Mouse (Mus musculus) forebrain, embryonic 12.5 days (tissue): ENCODE measurements around the gene Pidd1. TPM values are rescaled to one million over a fixed set of nuclear protein-coding genes. Genes with fewer than 3 reads are reported as not detected.

Source experiments
- ATAC-seq: fragments of 200-750 bp; cut with Nextera tagmentation; 2 replicates; pipeline ENCODE4 v1.8.0; 2017; ENCODE audit warnings: moderate TSS enrichment; ENCODE audit not compliant: low FRiP score
- H3K27ac ChIP-seq: fragments of 300-500 bp; sonication (generic); 2 replicates; pipeline ENCODE4 v1.5.1; 2016; ENCODE audit warnings: mild to moderate bottlenecking
- H3K27me3 ChIP-seq: fragments of 300-500 bp; sonication (generic); 2 replicates; pipeline ENCODE4 v1.6.1; 2016; ENCODE audit warnings: mild to moderate bottlenecking
- H3K36me3 ChIP-seq: fragments of 300-500 bp; sonication (generic); replicated peaks from 2 replicates; pipeline ENCODE4 v1.6.1; 2016; ENCODE audit warnings: mild to moderate bottlenecking
- H3K4me1 ChIP-seq: fragments of 300-500 bp; sonication (generic); 2 replicates; pipeline ENCODE4 v1.6.1; 2016
- H3K4me2 ChIP-seq: fragments of 300-500 bp; sonication (generic); 2 replicates; pipeline ENCODE4 v1.6.1; 2016; ENCODE audit warnings: mild to moderate bottlenecking, moderate library complexity
- H3K4me3 ChIP-seq: fragments of 300-500 bp; sonication (generic); replicated peaks from 2 replicates; pipeline ENCODE4 v1.5.1; 2016; ENCODE audit warnings: mild to moderate bottlenecking
- H3K9ac ChIP-seq: fragments of 300-500 bp; sonication (generic); 2 replicates; pipeline ENCODE4 v1.6.1; 2016; ENCODE audit warnings: mild to moderate bottlenecking
- H3K9me3 ChIP-seq: fragments of 300-500 bp; sonication (generic); 2 replicates; pipeline ENCODE4 v1.6.1; 2016
- WGBS: fragments of 180-500 bp; shearing (Covaris S2); methylation state at CpG from one replicate; pipeline ENCODE4 v1.1.7; 2016; 5-methylcytosine and 5-hydroxymethylcytosine counted together
- polyA plus RNA-seq: library from polyadenylated mRNA; unstranded; fragments of >200 nt; fragmentation: Nextera tagmentation; extraction: Ambion mirVana; gene quantifications from 2 replicates; pipeline ENCODE4 v1.2.1, GENCODE M21; 2016

Gene Pidd1
- polyA plus RNA-seq, 1 experiment from 2014 or later: 16.9 TPM

- H3K36me3 ChIP-seq: peaks cover 12% of the 10 kb centered on the region; the same call in 1 of the 2 replicates
- H3K4me2 ChIP-seq: peak overlapping the region; percentile 58; the same call in 1 of the 2 replicates
- no peak for ATAC-seq
- H3K4me3 ChIP-seq: peak overlapping the region; percentile 38
- no peaks in the 10 kb centered on the region for H3K9me3 ChIP-seq
- peaks cover 84% of the 10 kb centered on the region for H3K27me3 ChIP-seq
- 17% methylated on average over 5 of the region's 5 CpGs for WGBS
- no peak overlapping the region for H3K9ac ChIP-seq
- H3K27ac ChIP-seq: no peak overlapping the region
- H3K4me1 ChIP-seq: peaks cover 30% of the 10 kb centered on the region
Observed at GRCm38 (mm10) chr7:141462333-141462821, 18.6 kb upstream of the Pidd1 start.

GRCm38 (mm10) chr7:141461521-141462332 is 17.9 kb upstream of the Pidd1 start:
- H3K27me3 ChIP-seq: peaks cover 81% of the 10 kb centered on the region
- ATAC-seq: no peak
- H3K4me2 ChIP-seq: peak overlapping the region; percentile 58
- peaks cover 12% of the 10 kb centered on the region; the same call in 1 of the 2 replicates for H3K36me3 ChIP-seq
- H3K9me3 ChIP-seq: no peaks in the 10 kb centered on the region
- peak overlapping the region; percentile 38 for H3K4me3 ChIP-seq
- H3K27ac ChIP-seq: no peak overlapping the region
- peaks cover 25% of the 10 kb centered on the region for H3K4me1 ChIP-seq
- peak overlapping the region; percentile 47 for H3K9ac ChIP-seq
- 3% methylated on average over 52 of the region's 59 CpGs for WGBS

GRCm38 (mm10) chr7:141460391-141461113 is 16.7 kb upstream of the Pidd1 start, which contains the start of gene Cracr2b:
Gene Cracr2b (plus strand): TSS chr7:141461094.
- 75% methylated on average over 15 of the region's 15 CpGs for WGBS
- peak within 1 kb of the TSS; percentile 38 for H3K4me3 ChIP-seq
- H3K36me3 ChIP-seq: peaks cover 12% of the 10 kb centered on the region; the same call in 1 of the 2 replicates
- no peak within 1 kb of the TSS for H3K27ac ChIP-seq
- H3K4me1 ChIP-seq: peaks cover 35% of the 10 kb centered on the region
- peak within 1 kb of the TSS; percentile 58 for H3K4me2 ChIP-seq
- H3K9ac ChIP-seq: peak within 1 kb of the TSS; percentile 47
- ATAC-seq: no peak
- H3K9me3 ChIP-seq: no peaks in the 10 kb centered on the region
- peaks cover 74% of the 10 kb centered on the region for H3K27me3 ChIP-seq

- WGBS: 80% methylated on average over 5 of the region's 5 CpGs
- peaks cover 69% of the 10 kb centered on the region for H3K27me3 ChIP-seq
- peaks cover 12% of the 10 kb centered on the region; the same call in 1 of the 2 replicates for H3K36me3 ChIP-seq
- no peak overlapping the region for H3K4me2 ChIP-seq
- peaks cover 34% of the 10 kb centered on the region for H3K4me1 ChIP-seq
- no peak for ATAC-seq
- H3K27ac ChIP-seq: no peak overlapping the region
- no peaks in the 10 kb centered on the region for H3K9me3 ChIP-seq
- no peak overlapping the region for H3K9ac ChIP-seq
- no peak overlapping the region for H3K4me3 ChIP-seq
Observed at GRCm38 (mm10) chr7:141460001-141460390, 16.2 kb upstream of the Pidd1 start.

GRCm38 (mm10) chr7:141459301-141459711 is 15.5 kb upstream of the Pidd1 start:
- WGBS: 92% methylated on average over 17 of the region's 17 CpGs
- peaks cover 62% of the 10 kb centered on the region for H3K27me3 ChIP-seq
- H3K36me3 ChIP-seq: peaks cover 12% of the 10 kb centered on the region; the same call in 1 of the 2 replicates
- H3K4me1 ChIP-seq: peaks cover 34% of the 10 kb centered on the region
- H3K4me3 ChIP-seq: no peak overlapping the region
- H3K27ac ChIP-seq: no peak overlapping the region
- no peak overlapping the region for H3K4me2 ChIP-seq
- H3K9ac ChIP-seq: no peak overlapping the region
- H3K9me3 ChIP-seq: no peaks in the 10 kb centered on the region
- no peak for ATAC-seq

GRCm38 (mm10) chr7:141458661-141459060 is 14.8 kb upstream of the Pidd1 start:
- no peak overlapping the region for H3K9ac ChIP-seq
- H3K4me1 ChIP-seq: peaks cover 34% of the 10 kb centered on the region
- H3K4me3 ChIP-seq: no peak overlapping the region
- peaks cover 12% of the 10 kb centered on the region; the same call in 1 of the 2 replicates for H3K36me3 ChIP-seq
- H3K27ac ChIP-seq: no peak overlapping the region
- H3K4me2 ChIP-seq: no peak overlapping the region
- H3K27me3 ChIP-seq: peaks cover 55% of the 10 kb centered on the region
- no peak for ATAC-seq
- WGBS: 90% methylated on average over 11 of the region's 11 CpGs
- H3K9me3 ChIP-seq: no peaks in the 10 kb centered on the region

- H3K27me3 ChIP-seq: peaks cover 50% of the 10 kb centered on the region
- H3K9ac ChIP-seq: no peak overlapping the region
- 75% methylated on average over 15 of the region's 15 CpGs for WGBS
- H3K4me3 ChIP-seq: no peak overlapping the region
- H3K27ac ChIP-seq: no peak overlapping the region
- H3K9me3 ChIP-seq: no peaks in the 10 kb centered on the region
- peaks cover 34% of the 10 kb centered on the region for H3K4me1 ChIP-seq
- no peak overlapping the region for H3K4me2 ChIP-seq
- no peak for ATAC-seq
- H3K36me3 ChIP-seq: peaks cover 12% of the 10 kb centered on the region; the same call in 1 of the 2 replicates
Observed at GRCm38 (mm10) chr7:141457986-141458660, 14.3 kb upstream of the Pidd1 start.

- Histone ChIP-seq H3K9me3 (no peaks in the 10 kb centered on the region), H3K4me2 (no peak overlapping the region; the same call in 1 of the 2 replicates), H3K4me3 (no peak overlapping the region), H3K27me3 (peaks cover 41% of the 10 kb centered on the region), H3K36me3 (peaks cover 14% of the 10 kb centered on the region), H3K27ac (no peak overlapping the region), H3K9ac (no peak overlapping the region), H3K4me1 (peaks cover 31% of the 10 kb centered on the region)
- no peak for ATAC-seq
- WGBS: 94% methylated on average over 14 of the region's 14 CpGs
Observed at GRCm38 (mm10) chr7:141457236-141457635, 13.4 kb upstream of the Pidd1 start.

- H3K9ac ChIP-seq: no peak overlapping the region
- H3K4me2 ChIP-seq: peak overlapping the region; percentile 85
- ATAC-seq: no peak
- H3K4me3 ChIP-seq: no peak overlapping the region
- H3K27me3 ChIP-seq: peaks cover 36% of the 10 kb centered on the region
- peaks cover 19% of the 10 kb centered on the region for H3K36me3 ChIP-seq
- H3K9me3 ChIP-seq: no peaks in the 10 kb centered on the region
- no peak overlapping the region for H3K27ac ChIP-seq
- WGBS: 90% methylated on average over 6 of the region's 6 CpGs
- peaks cover 26% of the 10 kb centered on the region for H3K4me1 ChIP-seq
Observed at GRCm38 (mm10) chr7:141456739-141457138, 12.9 kb upstream of the Pidd1 start.

- Histone ChIP-seq H3K27ac (peak overlapping the region; percentile 74; the same call in 1 of the 2 replicates), H3K4me3 (peak overlapping the region; percentile 51), H3K9ac (peak overlapping the region; percentile 73), H3K9me3 (no peaks in the 10 kb centered on the region), H3K36me3 (peaks cover 29% of the 10 kb centered on the region), H3K4me1 (peaks cover 21% of the 10 kb centered on the region), H3K4me2 (peak overlapping the region; percentile 85), H3K27me3 (peaks cover 26% of the 10 kb centered on the region)
- under 1% methylated on average over 23 of the region's 23 CpGs for WGBS
- ATAC-seq: peak; percentile 40
Observed at GRCm38 (mm10) chr7:141455610-141456314, 11.9 kb upstream of the Pidd1 start.

GRCm38 (mm10) chr7:141454967-141455551 is 11.2 kb upstream of the Pidd1 start, which contains the start of gene Pnpla2:
Gene Pnpla2 (plus strand): TSS chr7:141455198.
- Histone ChIP-seq H3K27me3 (peaks cover 19% of the 10 kb centered on the region), H3K36me3 (peaks cover 36% of the 10 kb centered on the region), H3K4me1 (peaks cover 21% of the 10 kb centered on the region), H3K9ac (peak within 1 kb of the TSS; percentile 73), H3K9me3 (no peaks in the 10 kb centered on the region), H3K4me2 (peak within 1 kb of the TSS; percentile 85), H3K27ac (peak within 1 kb of the TSS; percentile 74; the same call in 1 of the 2 replicates), H3K4me3 (peak within 1 kb of the TSS; percentile 51)
- under 1% methylated on average over 45 of the region's 45 CpGs for WGBS
- ATAC-seq: peak; percentile 83
